Mouse (Mus musculus) embryonic facial prominence, embryonic 11.5 days (tissue): Measurements from ENCODE around the gene Tmprss4. TPM values are rescaled to one million over a fixed set of nuclear protein-coding genes. Genes with fewer than 3 reads are reported as not detected.

ENCODE experiments used
- ATAC-seq: fragments of 200-750 bp; cut with Nextera tagmentation; replicated peaks from 2 replicates; pipeline ENCODE4 v1.8.0; 2017; ENCODE audit warnings: low read depth; ENCODE audit not compliant: insufficient number of reproducible peaks, low FRiP score, low TSS enrichment
- DNase-seq: peaks from one replicate; pipeline ENCODE4 v3.0.0-alpha.2; 2015; ENCODE audit warnings: low spot score
- H3K27ac ChIP-seq: fragments of 300-500 bp; sonication (generic); replicated peaks from 2 replicates; pipeline ENCODE4 v1.5.1; 2014; ENCODE audit warnings: mild to moderate bottlenecking, low read depth, low read length, control low read depth
- H3K27me3 ChIP-seq: fragments of 300-500 bp; sonication (generic); 2 replicates; pipeline ENCODE4 v1.6.1; 2014; ENCODE audit warnings: mild to moderate bottlenecking, low read length, moderate library complexity, mixed read lengths; ENCODE audit not compliant: control insufficient read depth, insufficient read depth
- H3K36me3 ChIP-seq: fragments of 300-500 bp; sonication (generic); replicated peaks from 2 replicates; pipeline ENCODE4 v1.6.1; 2014; ENCODE audit warnings: low read depth, mild to moderate bottlenecking, low read length, moderate library complexity, mixed read lengths; ENCODE audit not compliant: control insufficient read depth, insufficient read depth
- H3K4me1 ChIP-seq: fragments of 300-500 bp; sonication (generic); 2 replicates; pipeline ENCODE4 v1.6.1; 2014; ENCODE audit warnings: low read length, mixed read lengths; ENCODE audit not compliant: control insufficient read depth, insufficient read depth
- H3K4me2 ChIP-seq: fragments of 300-500 bp; sonication (generic); 2 replicates; pipeline ENCODE4 v1.6.1; 2014; ENCODE audit warnings: low read depth, mild to moderate bottlenecking, control low read depth, low read length, moderate library complexity
- H3K4me3 ChIP-seq: fragments of 300-500 bp; sonication (generic); 2 replicates; pipeline ENCODE4 v1.5.1; 2014; ENCODE audit warnings: low read depth, low read length, control low read depth
- H3K9ac ChIP-seq: fragments of 300-500 bp; sonication (generic); replicated peaks from 2 replicates; pipeline ENCODE4 v1.6.1; 2014; ENCODE audit warnings: mild to moderate bottlenecking, control low read depth, low read length
- H3K9me3 ChIP-seq: fragments of 300-500 bp; sonication (generic); replicated peaks from 2 replicates; pipeline ENCODE4 v1.6.1; 2016; ENCODE audit warnings: mild to moderate bottlenecking, low read length, inconsistent platforms, mixed read lengths; ENCODE audit not compliant: control insufficient read depth
- WGBS: fragments of 180-500 bp; shearing (Covaris S2); extraction: QIAGEN DNeasy Blood & Tissue Kit; methylation state at CpG from one replicate; pipeline ENCODE4 v1.1.7; 2014; 5-methylcytosine and 5-hydroxymethylcytosine counted together
- polyA plus RNA-seq: library from polyadenylated mRNA; unstranded; fragments of >200 nt; fragmentation: Nextera tagmentation; extraction: Ambion mirVana; gene quantifications from 2 replicates; pipeline ENCODE4 v1.2.1, GENCODE M21; 2014

The Tmprss4 gene
- polyA plus RNA-seq, 1 experiment from 2014 or later = not detected

DNA sequence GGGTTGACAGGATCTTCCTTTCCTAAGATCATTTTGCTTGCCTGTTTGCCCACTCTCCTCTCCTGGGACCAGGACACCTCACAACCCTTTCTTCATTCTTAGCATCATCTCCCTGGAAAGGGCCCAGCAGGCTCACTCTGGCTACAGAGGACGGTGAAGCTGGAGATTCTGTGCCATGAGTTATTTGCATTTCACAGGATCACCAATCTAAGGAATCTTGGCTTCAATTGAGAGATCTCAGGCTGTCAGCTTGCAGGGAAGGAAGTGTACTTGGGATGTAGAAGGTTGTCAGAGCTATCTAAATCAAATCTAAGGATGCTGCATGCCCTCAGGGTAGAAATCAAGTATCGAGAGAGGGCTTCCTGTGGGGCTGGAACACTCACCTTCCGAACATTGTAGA is 30.4 kb downstream of the Tmprss4 start:
- no peak for ATAC-seq
- DNase-seq = no peak
- H3K4me3 ChIP-seq = no peak overlapping the region
- H3K36me3 ChIP-seq = no peaks in the 10 kb centered on the region
- no peaks in the 10 kb centered on the region for H3K4me1 ChIP-seq
- 61% methylated on average over 3 of the region's 3 CpGs for WGBS
- no peak overlapping the region for H3K9ac ChIP-seq
- H3K4me2 ChIP-seq = no peak overlapping the region
- H3K27me3 ChIP-seq = no peaks in the 10 kb centered on the region
- H3K9me3 ChIP-seq = peaks cover 2% of the 10 kb centered on the region; the same call in 1 of the 2 replicates
- no peak overlapping the region for H3K27ac ChIP-seq

DNA sequence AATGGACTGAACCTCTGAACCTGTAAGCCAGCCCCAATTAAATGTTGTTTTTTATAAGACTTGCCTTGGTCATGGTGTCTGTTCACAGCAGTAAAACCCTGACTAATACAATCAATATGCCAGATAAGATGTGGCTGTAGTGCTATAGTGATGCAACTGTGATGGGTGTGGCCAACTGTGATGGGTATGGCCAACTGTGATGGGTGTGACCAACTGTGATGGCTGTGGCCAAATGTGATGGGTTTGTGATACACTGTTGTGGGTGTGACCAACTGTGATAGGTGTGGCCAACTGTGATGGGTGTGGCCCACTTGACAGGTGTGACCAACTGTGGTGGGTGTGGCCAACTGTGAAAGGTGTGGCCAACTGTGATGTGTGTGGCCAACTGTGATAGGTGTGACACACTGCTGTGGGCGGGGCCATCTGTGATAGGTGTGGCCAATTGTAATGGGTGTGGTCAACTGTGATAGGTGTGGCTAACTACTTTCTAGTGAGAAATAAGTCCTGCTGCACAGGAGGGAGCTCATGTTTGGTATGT is 32.8 kb downstream of the Tmprss4 start:
- no peaks in the 10 kb centered on the region for H3K4me1 ChIP-seq
- H3K4me3 ChIP-seq = no peak overlapping the region
- H3K27ac ChIP-seq = no peak overlapping the region
- H3K9me3 ChIP-seq = peaks cover 2% of the 10 kb centered on the region; the same call in 1 of the 2 replicates
- DNase-seq = no peak
- no peaks in the 10 kb centered on the region for H3K36me3 ChIP-seq
- no peak overlapping the region for H3K4me2 ChIP-seq
- H3K27me3 ChIP-seq = no peaks in the 10 kb centered on the region
- 0 out of 2 replicates have a peak, but pooled peaks have one; percentile 44 for ATAC-seq
- no peak overlapping the region for H3K9ac ChIP-seq
- 79% methylated on average over 1 of the region's 1 CpGs for WGBS

DNA sequence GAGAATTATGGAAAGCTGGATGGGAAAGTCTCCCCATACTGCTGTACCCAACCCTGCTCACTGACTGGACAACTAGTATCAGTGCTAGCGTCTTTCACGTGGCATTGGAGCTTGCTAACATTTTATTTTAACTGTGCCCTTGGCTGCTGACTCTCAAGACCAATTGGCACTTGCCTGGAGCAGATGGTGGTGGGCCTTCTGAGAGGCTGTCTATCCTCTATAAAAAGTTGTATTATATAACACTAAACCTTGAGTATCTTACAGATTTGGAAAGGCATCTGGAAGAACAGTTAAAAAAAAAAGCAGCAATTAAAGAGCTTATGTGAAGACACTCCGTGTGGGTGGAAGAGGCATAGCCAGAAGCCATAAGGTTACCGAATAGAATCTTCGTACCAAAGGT is 33.7 kb downstream of the Tmprss4 start:
- no peak overlapping the region for H3K27ac ChIP-seq
- H3K36me3 ChIP-seq = no peaks in the 10 kb centered on the region
- DNase-seq (no peak), ATAC-seq (no peak)
- no peak overlapping the region for H3K4me3 ChIP-seq
- H3K4me1 ChIP-seq = no peaks in the 10 kb centered on the region
- H3K4me2 ChIP-seq = no peak overlapping the region
- H3K9me3 ChIP-seq = peaks cover 2% of the 10 kb centered on the region; the same call in 1 of the 2 replicates
- WGBS = 93% methylated on average over 5 of the region's 5 CpGs
- H3K27me3 ChIP-seq = no peaks in the 10 kb centered on the region
- H3K9ac ChIP-seq = no peak overlapping the region

DNA sequence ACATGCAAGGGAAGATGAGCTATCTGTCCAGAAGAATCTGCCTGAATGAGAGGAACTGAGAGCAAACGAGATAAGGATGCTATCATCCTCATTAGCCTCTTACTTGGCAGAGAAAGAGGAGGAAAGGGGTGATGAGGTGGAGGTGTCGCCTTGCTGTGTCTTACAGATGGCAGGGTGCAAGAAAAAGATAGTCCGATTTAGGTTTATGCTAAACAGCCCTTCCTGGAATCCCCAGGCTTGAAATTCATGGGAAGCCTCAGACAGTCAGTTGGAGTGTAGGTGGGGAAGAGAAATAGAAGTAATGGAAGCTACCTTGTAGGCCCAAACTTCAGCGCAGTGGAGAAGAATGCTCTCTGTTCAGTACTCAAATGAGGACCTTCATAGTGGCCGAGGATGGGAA is 36.0 kb downstream of the Tmprss4 start:
- Histone ChIP-seq H3K9ac (no peak overlapping the region), H3K27me3 (no peaks in the 10 kb centered on the region), H3K9me3 (peaks cover 2% of the 10 kb centered on the region; the same call in 1 of the 2 replicates), H3K36me3 (no peaks in the 10 kb centered on the region), H3K4me1 (no peaks in the 10 kb centered on the region), H3K4me3 (no peak overlapping the region), H3K4me2 (no peak overlapping the region), H3K27ac (no peak overlapping the region)
- ATAC-seq = no peak
- no peak for DNase-seq
- WGBS = 78% methylated on average over 5 of the region's 5 CpGs

DNA sequence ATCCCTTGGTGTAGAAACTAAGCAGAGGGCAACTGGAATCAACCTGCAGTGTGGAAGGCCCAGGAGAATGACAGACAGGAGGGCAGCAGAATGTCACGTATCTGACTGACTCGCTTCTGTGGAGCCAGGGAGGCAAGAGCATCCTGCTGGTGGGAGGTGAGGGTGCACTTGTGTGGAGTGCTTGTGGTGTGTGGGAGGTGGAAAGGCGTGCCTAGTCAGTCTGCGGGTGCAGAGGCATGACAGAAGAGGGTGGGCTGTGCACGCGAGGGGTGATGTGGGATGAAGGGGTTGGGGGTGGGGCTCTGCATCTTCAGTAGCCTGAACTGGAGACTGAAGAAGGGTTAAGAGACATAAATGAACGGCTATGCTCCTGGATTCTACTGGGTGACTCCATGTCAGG is 50.5 kb downstream of the Tmprss4 start:
- Histone ChIP-seq H3K27me3 (no peaks in the 10 kb centered on the region), H3K4me3 (no peak overlapping the region), H3K9me3 (no peaks in the 10 kb centered on the region), H3K36me3 (no peaks in the 10 kb centered on the region), H3K4me2 (no peak overlapping the region), H3K4me1 (no peaks in the 10 kb centered on the region), H3K27ac (no peak overlapping the region), H3K9ac (no peak overlapping the region)
- WGBS = 76% methylated on average over 7 of the region's 7 CpGs
- DNase-seq (no peak), ATAC-seq (no peak)

DNA sequence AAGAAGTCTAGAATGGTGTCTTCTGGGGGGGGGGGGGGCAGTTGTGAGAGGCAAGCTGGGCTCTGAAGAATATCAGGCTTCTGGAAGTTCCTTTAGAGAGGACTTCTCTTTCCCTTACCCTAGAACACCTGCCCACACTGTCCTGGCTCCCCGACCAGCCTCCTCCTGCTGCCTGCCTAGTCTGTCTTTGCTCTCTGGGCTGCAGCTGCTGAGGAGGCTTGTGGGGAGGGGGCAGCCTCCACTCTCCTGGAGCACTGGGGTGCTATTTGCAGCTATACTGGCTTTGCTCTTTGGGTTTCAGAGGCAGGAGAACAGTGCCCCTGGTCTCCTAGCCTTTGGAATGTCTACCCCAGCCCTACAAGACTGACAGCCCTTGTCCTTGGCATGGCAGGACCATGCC is 53.0 kb downstream of the Tmprss4 start:
- H3K9me3 ChIP-seq = no peaks in the 10 kb centered on the region
- H3K36me3 ChIP-seq = no peaks in the 10 kb centered on the region
- H3K4me2 ChIP-seq = no peak overlapping the region
- 75% methylated on average over 1 of the region's 1 CpGs for whole genome bisulfite sequencing
- peaks cover 2% of the 10 kb centered on the region for H3K27me3 ChIP-seq
- DNase-seq = no peak
- no peak overlapping the region for H3K4me3 ChIP-seq
- no peak for ATAC-seq
- no peak overlapping the region for H3K27ac ChIP-seq
- no peak overlapping the region for H3K9ac ChIP-seq
- 0 out of 2 replicates have a peak, but pooled peaks cover 1% of the 10 kb centered on the region for H3K4me1 ChIP-seq

DNA sequence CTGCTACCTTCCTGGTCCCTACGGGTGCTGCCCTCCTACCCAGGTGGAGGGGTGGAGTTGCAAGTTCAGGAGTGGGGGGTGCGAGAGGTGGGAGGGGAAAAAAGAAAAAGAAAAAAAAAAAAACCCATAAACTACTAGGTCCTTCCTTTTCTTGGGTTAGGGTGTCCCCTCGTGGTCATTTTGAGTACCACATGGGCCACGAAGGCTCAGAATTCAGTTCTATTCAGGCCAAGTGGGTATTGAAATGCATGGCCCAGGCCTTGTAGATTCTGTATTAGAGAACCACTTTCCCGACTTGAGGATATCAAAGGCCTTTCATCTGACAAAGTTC is 57.7 kb downstream of the Tmprss4 start:
- no peaks in the 10 kb centered on the region for H3K36me3 ChIP-seq
- peak overlapping the region; percentile 28 for H3K4me3 ChIP-seq
- DNase-seq = peak; percentile 78
- peaks cover 26% of the 10 kb centered on the region for H3K27me3 ChIP-seq
- H3K4me1 ChIP-seq = 0 out of 2 replicates have a peak, but pooled peaks cover 3% of the 10 kb centered on the region
- WGBS = 1% methylated on average over 5 of the region's 5 CpGs
- no peaks in the 10 kb centered on the region for H3K9me3 ChIP-seq
- ATAC-seq = peak; percentile 52; the same call in 1 of the 2 replicates
- H3K9ac ChIP-seq = peak overlapping the region; percentile 36; the same call in 1 of the 2 replicates
- peak overlapping the region; percentile 65 for H3K4me2 ChIP-seq
- H3K27ac ChIP-seq = no peak overlapping the region

DNA sequence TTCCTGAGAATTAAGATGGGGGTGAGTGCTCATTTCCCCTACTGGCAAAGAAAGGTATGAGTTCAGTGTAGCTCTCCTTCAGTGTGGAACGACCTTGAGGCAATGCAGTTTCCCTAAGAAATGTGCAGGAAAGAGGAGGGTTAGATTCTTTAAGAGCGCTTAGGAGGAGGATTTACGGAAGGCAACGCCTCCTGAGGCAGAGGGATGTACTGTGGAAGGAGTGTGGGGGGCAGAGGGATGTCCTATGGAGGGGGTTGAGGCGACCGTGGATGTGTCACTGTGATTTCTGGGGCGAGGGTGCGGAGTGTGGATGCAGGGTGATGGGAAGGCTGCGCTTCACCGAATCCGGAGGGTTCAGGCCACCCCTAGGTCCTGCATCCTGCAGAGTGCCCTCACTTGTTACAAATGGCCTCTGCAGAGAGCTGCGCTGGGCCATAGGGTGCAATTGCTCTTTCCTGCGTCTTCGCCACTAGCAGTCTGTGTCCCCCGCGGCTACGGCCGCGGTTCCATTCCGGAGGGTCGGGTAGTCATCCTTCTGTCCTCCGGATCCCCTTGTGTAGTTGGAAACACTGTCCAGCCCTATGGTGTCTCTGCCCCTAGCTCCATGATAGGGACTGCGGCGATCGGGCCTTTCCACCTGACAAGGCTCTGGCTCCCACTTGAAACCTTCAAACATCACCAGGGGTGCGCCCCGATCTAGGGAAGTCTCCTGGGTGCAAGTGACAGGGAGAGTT is 58.2 kb downstream of the Tmprss4 start:
- Histone ChIP-seq H3K4me2 (peak overlapping the region; percentile 65), H3K4me1 (0 out of 2 replicates have a peak, but pooled peaks cover 3% of the 10 kb centered on the region), H3K36me3 (no peaks in the 10 kb centered on the region), H3K9ac (peak overlapping the region; percentile 36), H3K4me3 (peak overlapping the region; percentile 28), H3K27ac (no peak overlapping the region), H3K27me3 (peaks cover 26% of the 10 kb centered on the region), H3K9me3 (no peaks in the 10 kb centered on the region)
- no peak for DNase-seq
- 4% methylated on average over 27 of the region's 27 CpGs for WGBS
- ATAC-seq = 0 out of 2 replicates have a peak, but pooled peaks have one; percentile 39
